Mouse (Mus musculus) CH12.LX (cell line): Measurements from ENCODE around the gene Bcl11a. TPM values are rescaled to one million over a fixed set of nuclear protein-coding genes. Genes with fewer than 3 reads are reported as not detected.

Source experiments
- DNase-seq: peaks from one replicate; pipeline ENCODE4 v3.0.0-alpha.2; 2013; ENCODE audit errors: extremely low read depth
- H3K27ac ChIP-seq: 2 replicates; pipeline ENCODE4 v1.5.1; 2012; ENCODE audit warnings: low read depth, mild to moderate bottlenecking, control low read depth, moderate library complexity; ENCODE audit not compliant: insufficient read depth
- H3K27me3 ChIP-seq: replicated peaks from 2 replicates; pipeline ENCODE3; 2012; ENCODE audit warnings: inconsistent platforms
- H3K36me3 ChIP-seq, 2 experiments: replicated peaks in 1 of 2; 2 replicates each; pipeline versions ENCODE3 to v1.6.1; 2012; ENCODE audit warnings: inconsistent platforms in 1 of 2, low read length in 1 of 2, mild to moderate bottlenecking in 1 of 2, mixed read lengths in 1 of 2, moderate library complexity in 1 of 2; ENCODE audit not compliant: control insufficient read depth in 1 of 2, insufficient read depth in 1 of 2
- H3K4me1 ChIP-seq, 2 experiments: 2 replicates each; pipeline ENCODE4 v1.6.1; 2012; ENCODE audit warnings: inconsistent platforms in 1 of 2, moderate library complexity in 1 of 2; ENCODE audit not compliant: insufficient read depth in 2 of 2, control insufficient read depth in 1 of 2
- H3K4me2 ChIP-seq: 2 replicates; pipeline ENCODE4 v1.6.1; 2012; ENCODE audit warnings: low read depth, mild to moderate bottlenecking, control low read depth; ENCODE audit not compliant: poor library complexity, insufficient read depth, severe bottlenecking
- H3K4me3 ChIP-seq, 3 experiments: fragments of 150-350 bp in 1 of 3; sonication (generic) in 1 of 3; replicated peaks in 1 of 3; 2 replicates each; pipeline versions ENCODE3 to v1.5.1; 2011 to 2012; ENCODE audit warnings: low read depth in 2 of 3, low read length in 2 of 3, mild to moderate bottlenecking in 2 of 3, moderate library complexity in 2 of 3, control low read depth in 1 of 3, improper control_type of control experiment in 1 of 3, inconsistent platforms in 1 of 3, mixed read lengths in 1 of 3; ENCODE audit not compliant: poor library complexity in 1 of 3
- H3K79me2 ChIP-seq: replicated peaks from 2 replicates; pipeline ENCODE4 v1.6.1; 2012; ENCODE audit warnings: mild to moderate bottlenecking, moderate library complexity; ENCODE audit not compliant: control insufficient read depth, poor library complexity, insufficient read depth, severe bottlenecking; ENCODE audit errors: extremely low read depth
- H3K9ac ChIP-seq: 2 replicates; pipeline ENCODE4 v1.6.1; 2012; ENCODE audit warnings: low read depth, mild to moderate bottlenecking, control low read depth, moderate library complexity; ENCODE audit not compliant: insufficient read depth
- H3K9me3 ChIP-seq: replicated peaks from 2 replicates; pipeline ENCODE3; 2012; ENCODE audit warnings: low read length, inconsistent platforms, mixed read lengths
- CTCF ChIP-seq, 2 experiments: IDR thresholded peaks in 1 of 2; conservative IDR thresholded peaks in 1 of 2; 2 replicates each; pipeline ENCODE4 v1.5.1; 2011 to 2012; ENCODE audit warnings: low read depth in 2 of 2, low read length in 2 of 2, improper control_type of control experiment in 1 of 2, inconsistent platforms in 1 of 2, mild to moderate bottlenecking in 1 of 2, moderate library complexity in 1 of 2
- HCFC1 ChIP-seq: IDR thresholded peaks from 2 replicates; pipeline ENCODE4 v1.6.1; 2012; ENCODE audit warnings: low read depth, mild to moderate bottlenecking, inconsistent platforms, low read length, improper control_type of control experiment
- JUN ChIP-seq: IDR thresholded peaks from 2 replicates; pipeline ENCODE4 v1.6.1; 2011; ENCODE audit warnings: low read depth, mild to moderate bottlenecking, low read length, improper control_type of control experiment, moderate library complexity; ENCODE audit not compliant: insufficient read depth
- MEF2A ChIP-seq: IDR thresholded peaks from 2 replicates; pipeline ENCODE4 v1.6.1; 2014; ENCODE audit warnings: low read depth, mild to moderate bottlenecking, inconsistent platforms, low read length, improper control_type of control experiment, borderline replicate concordance
- MYC ChIP-seq: IDR thresholded peaks from 2 replicates; pipeline ENCODE4 v1.6.1; 2011; ENCODE audit warnings: low read depth, mild to moderate bottlenecking, improper control_type of control experiment, low read length
- POLR2A ChIP-seq: IDR thresholded peaks from 2 replicates; pipeline ENCODE4 v1.6.1; 2011; ENCODE audit warnings: low read depth, mild to moderate bottlenecking, improper control_type of control experiment, low read length
- POLR2AphosphoS2 ChIP-seq: IDR thresholded peaks from 2 replicates; pipeline ENCODE4 v1.6.1; 2011; ENCODE audit warnings: low read depth, low read length, improper control_type of control experiment
- RAD21 ChIP-seq: IDR thresholded peaks from 2 replicates; pipeline ENCODE4 v1.6.1; 2011; ENCODE audit warnings: low read depth, mild to moderate bottlenecking, low read length, improper control_type of control experiment, moderate library complexity
- SIN3A ChIP-seq: IDR thresholded peaks from 2 replicates; pipeline ENCODE4 v1.6.1; 2012; ENCODE audit warnings: low read length, improper control_type of control experiment, inconsistent platforms
- SMC3 ChIP-seq: IDR thresholded peaks from 2 replicates; pipeline ENCODE4 v1.6.1; 2011; ENCODE audit warnings: low read depth, low read length, improper control_type of control experiment
- TCF12 ChIP-seq: IDR thresholded peaks from 2 replicates; pipeline ENCODE4 v1.6.1; 2014; ENCODE audit warnings: low read depth, mild to moderate bottlenecking, inconsistent platforms, low read length, improper control_type of control experiment
- USF1 ChIP-seq: IDR thresholded peaks from 2 replicates; pipeline ENCODE4 v1.6.1; 2014; ENCODE audit warnings: low read depth, mild to moderate bottlenecking, inconsistent platforms, low read length, improper control_type of control experiment
- USF2 ChIP-seq: conservative IDR thresholded peaks from 2 replicates; pipeline ENCODE4 v1.6.1; 2011; ENCODE audit warnings: low read depth, low read length, improper control_type of control experiment
- ZC3H11A ChIP-seq: IDR thresholded peaks from 2 replicates; pipeline ENCODE4 v1.6.1; 2012; ENCODE audit warnings: low read depth, mild to moderate bottlenecking, inconsistent platforms, low read length, improper control_type of control experiment
- ZNF384 ChIP-seq: IDR thresholded peaks from 2 replicates; pipeline ENCODE4 v1.6.1; 2012; ENCODE audit warnings: low read depth, low read length, improper control_type of control experiment, inconsistent platforms
- dilution Hi-C: fragments of 300-500 bp; cut with MboI; formaldehyde crosslinking; loops from 2 replicates; pipeline ENCODE4 v1.14.3; 2020; ENCODE audit warnings: low sequenced_read_pairs; ENCODE audit not compliant: extremely low pct_unique_long_range_greater_than_20kb, extremely low pct_ligation_motif_present
- in situ Hi-C: fragments of 300-500 bp; cut with MboI; formaldehyde crosslinking; loops from 3 replicates; pipeline ENCODE4 v1.14.3; 2019; ENCODE audit warnings: low sequenced_read_pairs, low pct_ligation_motif_present, low pct_unique_long_range_greater_than_20kb, mixed read lengths
- polyA plus RNA-seq: library from polyadenylated mRNA; unstranded; fragments of >175 nt; gene quantifications from 2 replicates; pipeline ENCODE4 v1.2.1, GENCODE M21; 2012; ENCODE audit warnings: low read depth; ENCODE audit not compliant: insufficient read length
- total RNA-seq, 2 experiments: library from RNA; depleted of rRNA; stranded (reverse); fragments of 300-350 nt in 1 of 2; fragments of >200 nt in 1 of 2; gene quantifications; 2 replicates each; pipeline ENCODE4 v1.2.3; 2012 to 2014

The Bcl11a gene
- total and polyA plus RNA-seq, 3 experiments, result 6.8 to 57.9 (median 13.9) TPM

DNA sequence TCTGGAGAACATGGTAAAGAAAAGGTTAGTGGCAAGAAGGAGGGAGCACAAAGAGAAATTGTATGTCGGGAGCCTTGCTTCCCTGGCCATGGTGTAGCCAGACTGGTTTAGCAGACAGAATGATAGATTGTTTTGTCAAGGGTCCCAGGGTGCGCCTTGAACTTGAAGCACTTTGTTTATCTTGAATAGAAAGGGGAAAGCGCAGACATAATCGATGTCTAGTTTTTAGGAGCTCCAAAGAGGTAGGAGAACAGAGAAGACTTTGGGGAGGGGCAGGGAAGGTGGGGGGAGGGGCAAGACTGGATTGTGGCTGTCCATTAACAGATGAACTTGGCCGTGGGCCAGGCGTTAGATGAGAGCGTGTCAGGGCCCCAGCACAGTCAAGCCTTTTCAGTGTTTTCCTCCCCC lies 22.0 kb downstream of the Bcl11a start:
- H3K4me1 ChIP-seq, result peaks cover 0 to 92% of the 10 kb centered on the region in 2 experiments; a peak in 2 of 4 replicates
- H3K4me2 ChIP-seq, result no peak overlapping the region
- no peak overlapping the region for H3K9ac ChIP-seq
- H3K9me3 ChIP-seq, result no peaks in the 10 kb centered on the region
- DNase-seq, result no peak
- in situ Hi-C loops (no loop called here), dilution Hi-C loops (no loop called here)
- H3K27me3 ChIP-seq, result no peaks in the 10 kb centered on the region
- H3K27ac ChIP-seq, result no peak overlapping the region
- TF ChIP-seq JUN (no peak), POLR2A (no peak), MEF2A (no peak), CTCF (conservative IDR thresholded peaks at IDR 0.05 in 1 of 2, IDR thresholded peaks at IDR 0.05 in 1 of 2; ENCODE audit: low read depth in 2 of 2, low read length in 2 of 2) (no peak), HCFC1 (no peak), TCF12 (no peak), SMC3 (no peak), SIN3A (no peak), POLR2AphosphoS2 (no peak), ZC3H11A (no peak), RAD21 (no peak), MYC (no peak)
- H3K36me3 ChIP-seq, result peaks cover 0 to 84% of the 10 kb centered on the region in 2 experiments
- H3K79me2 ChIP-seq, result no peaks in the 10 kb centered on the region; the same call in 1 of the 2 replicates
- no peak overlapping the region for H3K4me3 ChIP-seq

- in situ Hi-C loops, result no loop called here
- TF ChIP-seq ZNF384 (no peak), USF2 (no peak), USF1 (no peak)
- Histone ChIP-seq H3K4me3 (no peak overlapping the region), H3K4me1 (peaks cover 0 to 92% of the 10 kb centered on the region in 2 experiments; a peak in 2 of 4 replicates), H3K27me3 (no peaks in the 10 kb centered on the region), H3K9me3 (no peaks in the 10 kb centered on the region), H3K36me3 (peaks cover 0 to 84% of the 10 kb centered on the region in 2 experiments), H3K4me2 (no peak overlapping the region), H3K9ac (no peak overlapping the region), H3K27ac (no peak overlapping the region), H3K79me2 (no peaks in the 10 kb centered on the region; the same call in 1 of the 2 replicates)
- dilution Hi-C loops, result no loop called here
- no peak for DNase-seq
Measured at GRCm38 (mm10) chr11:24100449-24101070, 22.7 kb downstream of the Bcl11a start.
